Mouse (Mus musculus): ENCODE data around the gene Vps16.

DNA sequence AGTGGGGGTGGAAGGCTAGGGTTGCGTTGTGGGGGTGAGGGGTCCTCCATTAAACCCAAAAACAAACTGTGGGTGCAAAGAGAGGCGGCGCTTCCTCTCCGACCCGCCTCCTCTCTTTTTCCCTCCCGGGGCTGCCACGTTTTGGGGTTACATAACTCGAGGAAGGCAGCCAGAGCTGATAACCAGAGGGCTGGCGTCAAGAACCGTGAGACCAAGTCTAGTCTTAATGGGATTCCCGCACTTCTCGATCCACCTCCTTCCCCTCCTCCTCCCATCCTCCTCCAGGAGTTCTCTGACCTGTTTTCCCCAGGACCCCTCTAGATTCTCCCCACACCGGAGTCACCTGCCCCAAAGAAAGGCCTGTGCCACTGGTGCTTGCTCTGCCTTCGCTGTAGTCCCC lies 26.0 kb upstream of the Vps16 start:
- TF ChIP-seq CTCF (IDR thresholded peaks at IDR 0.05; ENCODE audit: control insufficient read depth, insufficient read depth, insufficient replicate concordance, low read depth, low read length) (no peak), POLR2A (IDR thresholded peaks at IDR 0.05; ENCODE audit: control insufficient read depth, low read depth, low read length) (no peak)

Measured in testis, adult 2 months (tissue).